Mouse (Mus musculus) lung, postnatal 4 days (tissue): ENCODE data around the gene Emsy.

Source experiments
- DNase-seq, 2 experiments: peaks; one replicate each; pipeline ENCODE4 v3.0.0; 2021

Gene Emsy

GRCm38 (mm10) chr7:98575651-98576239, 80.8 kb downstream of the Emsy start:
- DNase-seq: no peak

DNA sequence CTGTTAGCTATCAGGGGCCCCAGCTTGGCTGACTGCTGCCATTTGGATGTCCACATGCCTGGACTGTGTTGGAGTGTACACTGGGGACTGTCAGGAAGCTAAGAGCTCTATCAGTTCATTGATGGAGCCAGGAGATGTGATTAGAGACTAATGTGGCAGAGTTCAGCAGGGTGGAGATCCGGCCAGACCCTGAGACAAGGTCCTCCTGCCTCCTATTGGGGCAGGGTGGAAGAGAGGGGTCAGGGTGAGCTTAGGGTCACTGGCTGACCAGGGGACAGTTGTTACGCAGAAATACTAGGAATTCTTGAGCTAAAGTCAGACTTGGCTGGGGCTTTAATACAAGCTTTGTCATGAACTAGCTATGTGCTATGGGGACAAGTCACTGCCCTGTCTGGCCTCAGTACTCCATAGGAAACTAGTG, 81.8 kb downstream of the Emsy start:
- no peak for DNase-seq

DNA sequence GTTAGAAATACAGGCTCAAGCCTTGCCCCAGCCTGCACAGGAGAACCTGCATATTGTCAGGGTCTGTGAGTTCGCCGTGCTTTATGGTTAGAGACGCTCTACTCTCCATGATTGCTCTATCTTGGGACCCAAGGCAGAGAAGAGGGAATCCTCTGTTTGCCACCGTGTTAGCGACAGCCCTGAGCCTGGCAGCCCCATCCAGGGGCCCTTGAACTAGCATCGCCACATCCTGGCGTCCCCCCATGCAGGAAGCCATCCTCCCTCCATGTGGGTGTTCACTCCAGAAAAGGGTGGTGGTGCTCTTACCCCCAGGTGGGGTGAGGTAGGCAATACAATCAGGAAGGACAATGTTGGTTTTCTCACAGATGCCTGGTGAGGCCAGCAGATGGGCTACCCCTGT, 82.3 kb downstream of the Emsy start:
- DNase-seq: no peak

- peak; percentile 75 to 89 for DNase-seq
These were observed 83.3 kb downstream of the Emsy start for GRCm38 (mm10) chr7:98573231-98573781.

DNA sequence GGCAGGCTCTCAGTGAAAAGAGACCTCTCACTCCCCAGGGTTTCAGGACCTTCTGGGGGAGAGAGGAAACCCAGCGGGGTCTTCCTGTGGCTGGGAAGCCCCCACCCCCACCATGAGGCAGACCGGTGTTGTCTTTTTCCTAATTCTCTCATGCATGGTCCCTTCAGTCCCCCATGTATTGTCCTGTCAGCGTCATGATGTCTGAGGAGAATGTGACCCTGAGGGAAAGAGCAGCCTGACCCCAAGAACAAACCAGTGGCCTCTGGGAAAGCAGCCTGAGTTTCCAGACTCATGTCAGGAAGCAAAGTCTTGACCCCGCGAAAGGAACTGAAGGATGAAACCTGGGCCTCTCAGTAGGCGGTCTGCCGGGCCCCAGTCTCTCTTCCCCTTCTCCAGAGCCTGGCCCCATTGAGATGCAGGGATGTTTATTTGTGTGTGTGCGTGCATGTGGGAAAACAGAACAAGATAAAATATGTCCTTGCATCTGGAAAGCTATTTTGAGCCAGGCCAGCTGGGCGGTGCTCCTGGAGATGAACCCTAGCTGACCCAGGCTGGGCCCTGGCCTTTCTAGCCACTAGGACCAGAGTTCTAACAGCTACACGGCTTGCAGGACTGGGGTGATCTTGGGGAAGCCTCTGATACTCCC, 84.2 kb downstream of the Emsy start:
- DNase-seq: peak; percentile 64 to 80

DNA sequence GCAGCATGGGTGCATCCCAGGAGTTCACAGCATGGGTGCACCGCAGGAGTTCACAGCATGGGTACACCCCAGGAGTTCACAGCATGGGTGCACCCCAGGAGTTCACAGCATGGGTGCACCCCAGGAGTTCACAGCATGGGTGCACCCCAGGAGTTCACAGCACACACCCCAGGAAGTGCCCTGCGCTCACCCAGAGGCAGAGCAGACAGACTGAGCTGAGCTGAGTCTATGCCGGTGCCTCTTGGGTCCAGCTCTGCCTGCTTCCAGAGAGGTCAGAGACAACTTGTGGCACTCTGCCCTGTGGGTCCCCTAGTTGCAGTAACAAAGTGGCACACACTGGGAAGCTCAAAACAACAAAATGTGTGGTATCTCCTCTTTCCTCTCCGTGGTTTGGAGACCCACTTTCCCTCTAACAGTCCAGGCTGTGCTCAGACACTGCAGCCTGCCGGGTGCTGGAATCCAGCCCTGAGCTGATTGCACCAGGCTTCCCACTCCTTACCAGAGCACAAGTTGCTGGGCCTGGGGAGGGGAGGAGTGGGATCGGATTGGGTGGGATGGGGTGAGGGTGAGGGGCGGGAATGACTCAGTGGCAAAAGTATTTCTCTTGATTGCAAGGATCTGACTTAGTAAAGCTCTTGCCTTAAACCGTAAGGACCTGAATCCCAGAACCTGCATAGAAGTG, 85.6 kb downstream of the Emsy start:
- no peak for DNase-seq

DNA sequence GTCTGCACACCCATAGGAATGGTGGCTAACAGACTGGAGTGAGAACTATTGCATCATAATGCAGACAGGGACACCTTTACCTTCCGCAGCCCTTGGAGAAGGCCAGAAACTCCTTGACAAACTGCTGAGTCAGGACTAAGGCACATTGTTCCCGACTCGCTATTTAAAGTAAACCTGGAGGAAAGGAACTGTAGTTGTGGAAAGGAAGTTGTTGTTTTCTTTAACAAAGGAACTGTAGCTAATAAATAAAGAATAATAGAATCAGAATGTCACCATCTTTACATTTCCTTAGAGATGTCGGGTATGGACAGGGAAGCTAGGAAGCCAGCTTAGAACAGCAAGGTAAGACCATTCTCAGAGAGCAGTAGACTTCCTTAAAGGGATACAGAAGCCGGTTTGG, 89.5 kb downstream of the Emsy start:
- DNase-seq: no peak

DNA sequence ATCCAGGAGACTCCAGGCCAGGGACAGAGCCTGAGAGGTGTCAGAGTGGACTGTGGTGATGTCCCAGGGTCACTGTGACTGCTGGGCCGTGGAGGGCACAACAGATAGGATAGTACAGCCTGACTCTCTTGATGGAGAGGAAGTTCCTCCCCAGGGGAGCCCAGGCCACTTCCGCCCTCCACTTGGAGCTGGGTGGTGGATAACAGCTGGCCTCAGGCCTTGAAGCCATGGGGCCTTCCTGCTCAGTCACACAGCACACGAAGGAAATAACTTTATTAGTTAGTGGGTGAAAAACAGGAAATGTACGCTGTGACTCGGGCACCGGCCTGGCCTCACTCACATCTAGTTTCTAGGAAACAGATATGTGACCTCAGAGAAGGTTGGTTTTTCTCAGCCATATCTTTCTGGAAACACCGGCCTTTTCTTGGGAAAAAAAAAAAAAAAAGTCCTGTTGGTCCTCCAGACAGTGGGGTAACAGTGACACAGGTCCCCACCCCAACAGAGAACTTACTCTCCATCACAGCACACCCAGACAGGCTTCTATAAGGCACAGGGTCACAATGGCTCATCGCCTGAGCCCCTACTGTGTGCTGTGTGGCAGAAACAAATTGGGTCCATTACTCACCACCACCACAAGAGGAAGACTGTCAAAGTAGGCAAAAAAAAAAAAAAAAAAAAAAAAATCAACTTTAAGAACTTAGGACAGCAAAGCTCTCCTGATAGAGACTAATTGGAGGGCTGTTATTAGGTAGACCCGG, 91.8 kb downstream of the Emsy start:
- DNase-seq: peak; percentile 44 to 69

GRCm38 (mm10) chr7:98563991-98564390, 92.6 kb downstream of the Emsy start:
- DNase-seq: no peak

DNA sequence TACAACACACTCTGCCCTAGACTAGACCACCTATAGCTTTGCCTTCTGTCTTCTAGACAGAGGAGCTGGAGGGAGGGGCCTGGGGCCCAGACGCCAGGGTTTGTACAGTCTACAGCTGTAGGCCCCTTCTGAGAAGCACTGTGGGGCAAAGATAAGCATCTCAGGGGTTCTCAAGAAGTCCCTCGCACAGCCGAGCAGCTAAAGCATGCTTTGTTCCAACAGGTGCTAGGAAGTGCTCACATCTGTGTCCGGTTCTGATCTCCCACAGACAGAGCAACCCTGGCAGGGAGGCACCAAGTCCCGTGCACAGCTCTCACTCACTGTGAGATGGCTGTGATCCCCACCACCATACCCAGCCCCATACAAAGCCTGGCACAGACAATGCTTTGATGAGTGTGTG, 93.6 kb downstream of the Emsy start:
- no peak for DNase-seq

DNA sequence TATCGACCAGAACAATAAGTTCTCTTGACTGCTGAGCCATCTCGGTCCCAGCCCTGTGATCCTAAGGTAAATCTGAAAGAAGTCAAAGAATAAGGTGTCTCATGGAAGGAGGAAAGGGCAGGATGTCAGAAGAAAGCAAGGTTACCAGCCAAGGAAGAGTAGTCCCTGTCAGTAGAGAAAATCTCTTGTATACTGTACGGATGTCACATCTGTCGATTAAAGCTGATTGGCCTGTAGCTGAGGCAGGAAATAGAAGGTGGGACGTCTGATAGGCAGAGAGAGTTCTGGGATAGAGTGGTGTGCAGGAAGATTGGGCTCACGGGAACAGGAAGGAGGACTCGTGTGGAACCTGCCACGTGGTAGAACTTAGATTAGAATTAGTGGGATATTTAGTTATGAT, 94.4 kb downstream of the Emsy start:
- no peak for DNase-seq

DNA sequence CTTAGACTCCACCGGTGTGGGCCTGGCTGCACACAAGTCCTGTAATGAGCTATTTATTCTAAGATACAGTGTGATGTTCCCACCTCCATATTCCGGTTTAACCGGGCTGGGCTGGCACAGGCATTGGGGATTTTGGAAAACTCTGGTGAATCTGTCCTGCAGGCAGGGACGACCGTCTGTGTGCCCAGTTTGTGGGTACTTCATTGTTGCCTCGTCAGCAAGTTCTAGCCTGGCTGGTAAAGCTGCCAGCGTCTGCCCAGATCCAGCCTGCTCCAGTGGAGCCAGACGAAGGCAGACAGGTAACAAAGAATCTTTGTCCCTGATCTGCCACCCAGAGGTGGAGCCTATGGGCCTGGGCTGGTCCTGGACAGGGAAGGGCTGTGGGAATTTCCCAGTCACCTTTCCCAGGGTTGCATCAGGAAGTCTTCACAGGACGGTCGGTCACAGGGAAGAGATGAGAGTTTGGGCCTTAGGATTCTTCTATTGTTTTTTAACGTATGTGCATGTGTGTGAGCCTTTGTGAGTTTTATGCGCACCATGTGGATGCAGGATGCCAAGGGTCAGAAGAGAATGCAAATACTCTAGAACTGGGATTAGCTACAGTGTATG, 94.9 kb downstream of the Emsy start:
- DNase-seq: no peak

DNA sequence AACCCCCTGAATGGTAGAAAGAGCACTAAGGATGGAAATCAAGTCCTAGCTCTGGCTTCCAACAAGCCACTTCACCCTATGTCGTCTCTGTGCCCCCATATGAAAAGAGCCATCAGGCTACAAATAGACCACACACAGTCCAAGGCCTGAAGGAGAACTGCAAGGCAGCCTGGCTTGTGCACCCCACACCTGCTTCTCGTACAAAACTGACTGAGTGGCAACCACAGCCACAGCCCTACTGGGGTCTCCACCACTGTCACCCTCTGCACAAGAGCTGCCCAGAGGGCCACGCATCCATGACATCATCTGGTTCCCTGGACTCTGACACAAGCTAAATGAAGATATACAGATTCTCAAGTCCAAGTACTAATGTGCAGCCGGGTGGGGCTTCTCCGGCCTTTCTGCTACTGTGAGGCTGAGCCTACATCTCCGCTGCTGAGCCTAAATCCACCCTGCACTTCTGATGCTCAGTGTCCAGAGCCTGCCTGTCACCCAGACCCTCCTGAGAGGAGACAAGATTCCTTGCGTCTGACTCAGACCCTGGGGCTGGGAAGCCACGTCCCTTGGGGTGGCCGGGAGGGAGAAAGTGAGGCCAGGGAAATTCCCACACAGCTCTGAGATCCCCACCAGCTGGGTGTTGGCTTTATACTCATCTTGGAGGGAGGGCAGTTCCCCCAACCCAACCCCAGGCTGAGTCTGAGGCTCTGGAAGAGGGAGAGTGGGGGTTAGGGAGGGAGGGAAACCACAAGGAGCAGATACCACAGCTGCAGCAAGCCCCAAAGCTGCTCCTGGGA, 98.3 kb downstream of the Emsy start:
- DNase-seq: peak in 1 of 2 experiments; percentile 57

DNA sequence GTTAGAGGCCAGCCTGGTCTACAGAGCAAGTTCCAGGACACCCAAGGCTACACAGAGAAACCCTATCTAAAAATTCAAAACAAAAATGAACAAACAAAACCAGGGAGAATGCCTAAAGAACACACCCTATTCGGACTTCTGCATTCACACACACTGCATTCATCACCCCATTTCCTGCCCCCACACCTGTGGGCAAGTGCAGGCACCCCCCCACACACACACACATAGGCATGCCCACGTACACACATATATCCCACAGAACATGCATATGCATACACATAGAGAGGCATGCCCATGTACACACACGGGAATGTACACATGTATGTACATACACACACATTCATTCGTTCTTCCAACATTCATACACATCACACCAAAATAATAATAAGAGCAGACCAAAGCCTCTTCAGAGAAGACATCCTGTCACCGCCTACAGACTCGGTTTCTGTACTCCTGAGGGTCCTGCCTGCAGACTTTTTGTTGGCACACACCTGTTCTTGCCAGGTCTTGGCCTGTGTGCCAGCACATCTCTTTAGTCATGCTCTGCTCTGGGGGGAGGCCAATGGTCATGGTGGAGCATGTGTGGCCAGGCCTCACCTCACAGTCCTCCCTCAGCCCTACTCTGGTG, 99.7 kb downstream of the Emsy start:
- no peak for DNase-seq

GRCm38 (mm10) chr7:98551041-98551440, 105.5 kb downstream of the Emsy start:
- DNase-seq: no peak

GRCm38 (mm10) chr7:98550596-98550995, 106.0 kb downstream of the Emsy start:
- DNase-seq: peak; percentile 46 to 71

GRCm38 (mm10) chr7:98548839-98549238, 107.7 kb downstream of the Emsy start:
- no peak for DNase-seq

- DNase-seq: peak; percentile 30 to 46
These were observed 112.0 kb downstream of the Emsy start for GRCm38 (mm10) chr7:98544556-98544955.

DNA sequence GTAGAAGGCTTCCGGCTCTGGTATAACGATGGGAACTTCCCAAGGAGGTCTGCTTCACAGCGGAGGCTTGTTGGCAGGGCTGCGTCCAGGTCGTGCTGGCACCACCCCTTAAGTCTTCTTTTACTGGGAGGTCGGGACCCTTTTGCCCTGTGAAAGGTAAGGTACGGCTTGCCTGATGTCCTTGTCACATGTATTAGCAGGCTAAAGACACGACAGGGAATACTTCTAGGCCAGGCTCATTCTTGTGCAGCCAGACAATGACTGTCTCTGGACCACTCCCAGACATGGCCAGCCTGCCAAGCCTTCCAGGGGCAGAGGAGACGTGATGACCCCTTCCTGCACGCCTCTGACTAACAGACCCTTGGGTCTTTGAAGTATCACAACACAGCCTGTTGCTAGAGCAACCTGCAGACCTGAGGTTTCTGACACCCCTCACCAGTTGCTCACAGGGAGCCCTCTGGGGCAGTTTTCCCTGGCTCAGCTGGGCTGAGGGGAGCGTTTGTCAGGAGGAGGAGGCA, 112.7 kb downstream of the Emsy start:
- DNase-seq: peak in 1 of 2 experiments; percentile 43

DNA sequence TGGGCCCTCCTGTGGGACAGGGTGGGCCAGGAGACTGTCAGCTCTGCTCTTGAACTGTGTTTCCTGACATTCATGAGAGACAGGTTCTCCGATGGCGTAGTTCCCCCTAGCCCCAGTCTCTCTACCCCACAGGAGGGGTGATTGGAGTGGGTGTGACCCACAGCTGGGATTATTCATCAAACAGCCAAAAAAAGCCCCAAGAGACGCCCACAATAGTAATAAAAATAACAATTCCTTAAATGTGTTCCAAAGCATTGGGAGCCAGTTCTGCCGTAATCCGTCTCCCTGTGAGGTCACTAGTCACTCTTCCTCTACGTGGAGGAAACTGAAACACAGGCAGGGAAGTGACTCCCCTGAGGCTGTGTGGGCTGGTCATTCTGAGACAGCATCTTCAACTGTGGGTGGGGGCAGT, 113.8 kb downstream of the Emsy start:
- no peak for DNase-seq

DNA sequence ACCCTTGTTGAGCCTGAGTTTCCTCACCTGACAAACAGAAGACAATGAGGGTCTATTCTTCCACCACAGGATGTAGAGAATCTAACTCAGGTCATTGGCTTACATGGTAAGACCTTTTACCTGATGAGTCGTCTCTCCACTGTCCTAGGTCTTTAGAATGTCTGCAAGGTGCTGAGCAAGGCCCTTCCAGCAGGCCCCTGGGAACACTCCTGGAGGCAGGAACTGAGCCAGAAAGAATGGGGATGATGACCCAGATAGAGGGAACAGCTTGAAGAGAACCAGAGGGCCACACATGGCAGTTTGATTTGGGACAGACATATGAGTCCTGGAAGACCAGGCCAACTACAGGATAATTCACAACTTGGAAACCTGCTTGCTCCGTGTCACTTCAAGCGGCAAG, 114.3 kb downstream of the Emsy start:
- DNase-seq: no peak
